Mouse (Mus musculus): ENCODE data around the gene Brd4. TPM values are rescaled to one million over a fixed set of nuclear protein-coding genes. Genes with fewer than 3 reads are reported as not detected.

Brd4 gene
- polyA plus RNA-seq, 1 experiment from 2014 or later: 82.2 TPM

- Histone ChIP-seq H3K27me3 (ENCODE audit: control insufficient read depth, insufficient read depth, low read length) (no peaks in the 10 kb centered on the region), H3K4me3 (ENCODE audit: low read depth, low read length) (no peak overlapping the region), H3K27ac (ENCODE audit: low read depth, low read length) (no peak overlapping the region), H3K9me3 (ENCODE audit: control insufficient read depth, low read length) (no peaks in the 10 kb centered on the region), H3K4me2 (ENCODE audit: low read depth, low read length) (no peak overlapping the region), H3K36me3 (ENCODE audit: control insufficient read depth, insufficient read depth, low read length) (no peaks in the 10 kb centered on the region), H3K4me1 (ENCODE audit: control insufficient read depth, insufficient read depth, low read length) (peaks cover 13% of the 10 kb centered on the region; the same call in 1 of the 2 replicates), H3K9ac (replicated peaks; ENCODE audit: low read depth, low read length) (no peak overlapping the region)
- no peak for ATAC-seq (ENCODE audit: low read depth)
These were observed 119.7 kb downstream of the Brd4 start for GRCm38 (mm10) chr17:32164780-32165179.

DNA sequence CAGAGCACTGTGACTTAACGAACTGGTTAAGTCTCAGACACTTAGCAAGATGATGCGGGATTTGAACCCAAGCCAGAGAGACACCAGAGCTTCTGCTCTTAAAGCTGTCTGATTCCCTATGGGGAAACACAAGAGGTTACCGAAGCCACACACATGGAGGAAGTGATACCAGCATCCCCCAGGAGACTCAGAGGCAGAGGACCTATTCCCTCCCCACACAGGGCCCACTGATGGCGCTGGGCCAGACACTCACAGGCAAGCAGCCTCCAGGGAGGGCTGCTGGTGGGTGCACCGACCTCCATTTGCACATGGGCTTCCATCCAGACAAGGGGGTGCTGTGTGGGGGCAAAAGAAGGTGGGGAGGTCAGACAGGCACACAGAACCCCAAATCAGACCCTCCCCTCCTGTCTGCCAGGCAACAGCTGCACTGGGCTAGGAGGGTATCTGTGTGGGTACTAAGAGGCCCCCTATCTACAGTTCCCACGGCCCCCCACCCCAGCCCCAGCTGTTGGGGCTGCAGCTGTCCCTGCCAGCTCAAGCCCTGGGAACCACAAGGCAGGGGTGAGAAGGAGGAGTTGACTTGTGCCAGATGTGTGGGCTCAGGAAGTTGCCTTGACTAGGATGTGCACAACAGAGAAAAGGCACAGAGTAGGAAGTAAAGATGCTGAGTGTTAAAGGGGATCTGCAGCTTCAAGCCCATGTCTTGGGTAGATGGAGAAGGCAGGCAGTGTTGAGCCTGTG is 120.4 kb downstream of the Brd4 start:
- no peak overlapping the region for H3K4me3 ChIP-seq (ENCODE audit: low read depth, low read length)
- no peak overlapping the region for H3K9ac ChIP-seq (replicated peaks; ENCODE audit: low read depth, low read length)
- peak overlapping the region; percentile 9; the same call in 1 of the 2 replicates for H3K4me2 ChIP-seq (ENCODE audit: low read depth, low read length)
- no peaks in the 10 kb centered on the region for H3K9me3 ChIP-seq (ENCODE audit: control insufficient read depth, low read length)
- no peak overlapping the region for H3K27ac ChIP-seq (ENCODE audit: low read depth, low read length)
- no peak for ATAC-seq (ENCODE audit: low read depth)
- H3K27me3 ChIP-seq (ENCODE audit: control insufficient read depth, insufficient read depth, low read length): no peaks in the 10 kb centered on the region
- WGBS: 51% methylated on average over 6 of the region's 6 CpGs
- H3K4me1 ChIP-seq (ENCODE audit: control insufficient read depth, insufficient read depth, low read length): peaks cover 13% of the 10 kb centered on the region; the same call in 1 of the 2 replicates
- H3K36me3 ChIP-seq (ENCODE audit: control insufficient read depth, insufficient read depth, low read length): no peaks in the 10 kb centered on the region

- H3K27ac ChIP-seq (ENCODE audit: low read depth, low read length): no peak overlapping the region
- H3K4me1 ChIP-seq (ENCODE audit: control insufficient read depth, insufficient read depth, low read length): peaks cover 13% of the 10 kb centered on the region; the same call in 1 of the 2 replicates
- H3K27me3 ChIP-seq (ENCODE audit: control insufficient read depth, insufficient read depth, low read length): no peaks in the 10 kb centered on the region
- H3K9me3 ChIP-seq (ENCODE audit: control insufficient read depth, low read length): no peaks in the 10 kb centered on the region
- peak overlapping the region; percentile 52 for H3K4me3 ChIP-seq (ENCODE audit: low read depth, low read length)
- peak overlapping the region; percentile 66 for H3K9ac ChIP-seq (replicated peaks; ENCODE audit: low read depth, low read length)
- WGBS: 2% methylated on average over 58 of the region's 58 CpGs
- ATAC-seq (ENCODE audit: low read depth): peak; percentile 28
- no peaks in the 10 kb centered on the region for H3K36me3 ChIP-seq (ENCODE audit: control insufficient read depth, insufficient read depth, low read length)
- H3K4me2 ChIP-seq (ENCODE audit: low read depth, low read length): peak overlapping the region; percentile 89
These were observed 122.2 kb downstream of the Brd4 start for GRCm38 (mm10) chr17:32162112-32162850.

GRCm38 (mm10) chr17:32160882-32161281 is 123.6 kb downstream of the Brd4 start:
- ATAC-seq (ENCODE audit: low read depth): no peak
- Histone ChIP-seq H3K4me2 (ENCODE audit: low read depth, low read length) (no peak overlapping the region), H3K4me3 (ENCODE audit: low read depth, low read length) (no peak overlapping the region), H3K9me3 (ENCODE audit: control insufficient read depth, low read length) (no peaks in the 10 kb centered on the region), H3K4me1 (ENCODE audit: control insufficient read depth, insufficient read depth, low read length) (peaks cover 6% of the 10 kb centered on the region; the same call in 1 of the 2 replicates), H3K9ac (replicated peaks; ENCODE audit: low read depth, low read length) (no peak overlapping the region), H3K27ac (ENCODE audit: low read depth, low read length) (no peak overlapping the region), H3K27me3 (ENCODE audit: control insufficient read depth, insufficient read depth, low read length) (no peaks in the 10 kb centered on the region), H3K36me3 (ENCODE audit: control insufficient read depth, insufficient read depth, low read length) (no peaks in the 10 kb centered on the region)
- WGBS: 81% methylated on average over 4 of the region's 4 CpGs

GRCm38 (mm10) chr17:32158841-32159240 is 125.7 kb downstream of the Brd4 start:
- no peak for ATAC-seq (ENCODE audit: low read depth)
- H3K4me1 ChIP-seq (ENCODE audit: control insufficient read depth, insufficient read depth, low read length): no peaks in the 10 kb centered on the region; the same call in 1 of the 2 replicates
- H3K9ac ChIP-seq (replicated peaks; ENCODE audit: low read depth, low read length): no peak overlapping the region
- no peak overlapping the region for H3K4me2 ChIP-seq (ENCODE audit: low read depth, low read length)
- H3K27ac ChIP-seq (ENCODE audit: low read depth, low read length): no peak overlapping the region
- WGBS: 93% methylated on average over 13 of the region's 13 CpGs
- H3K36me3 ChIP-seq (ENCODE audit: control insufficient read depth, insufficient read depth, low read length): no peaks in the 10 kb centered on the region
- no peaks in the 10 kb centered on the region for H3K27me3 ChIP-seq (ENCODE audit: control insufficient read depth, insufficient read depth, low read length)
- H3K4me3 ChIP-seq (ENCODE audit: low read depth, low read length): no peak overlapping the region
- no peaks in the 10 kb centered on the region for H3K9me3 ChIP-seq (ENCODE audit: control insufficient read depth, low read length)

DNA sequence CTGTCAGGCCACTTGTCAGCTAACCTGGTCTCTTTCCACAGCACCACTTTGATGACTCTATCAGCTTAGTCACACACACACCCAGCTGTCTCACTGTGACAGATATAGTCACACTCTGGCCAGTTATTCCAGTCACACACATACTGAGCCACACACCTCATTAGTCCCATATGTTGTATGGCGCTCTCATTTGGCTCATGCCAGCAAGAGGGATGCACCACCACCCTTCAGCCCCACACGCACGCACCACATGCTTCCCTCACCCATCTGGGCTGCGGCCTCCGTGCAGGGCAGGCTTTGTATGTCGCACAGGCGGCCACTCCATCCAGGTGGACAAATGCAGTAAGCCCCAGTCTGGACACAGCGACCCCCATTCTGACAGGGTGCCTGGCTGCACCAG is 137.8 kb downstream of the Brd4 start:
- 82% methylated on average over 8 of the region's 8 CpGs for WGBS
- no peak overlapping the region for H3K4me3 ChIP-seq (ENCODE audit: low read depth, low read length)
- no peak overlapping the region for H3K9ac ChIP-seq (replicated peaks; ENCODE audit: low read depth, low read length)
- no peak overlapping the region for H3K27ac ChIP-seq (ENCODE audit: low read depth, low read length)
- no peaks in the 10 kb centered on the region for H3K36me3 ChIP-seq (ENCODE audit: control insufficient read depth, insufficient read depth, low read length)
- ATAC-seq (ENCODE audit: low read depth): no peak
- no peak overlapping the region for H3K4me2 ChIP-seq (ENCODE audit: low read depth, low read length)
- H3K27me3 ChIP-seq (ENCODE audit: control insufficient read depth, insufficient read depth, low read length): no peaks in the 10 kb centered on the region
- H3K4me1 ChIP-seq (ENCODE audit: control insufficient read depth, insufficient read depth, low read length): no peaks in the 10 kb centered on the region
- H3K9me3 ChIP-seq (ENCODE audit: control insufficient read depth, low read length): no peaks in the 10 kb centered on the region

Other genes starting within 250 kb of the Brd4 start
- 30.1 and 40.8 TPM in 2 replicates for gene Rrp1b, start 248.6 kb downstream of the Brd4 start, polyA plus RNA-seq (2014; fragmentation: Nextera tagmentation; extraction: Ambion mirVana)
- gene Hsf2bp, start 248.4 kb downstream of the Brd4 start, polyA plus RNA-seq (2014; fragmentation: Nextera tagmentation; extraction: Ambion mirVana): 0.52 and 1.1 TPM in 2 replicates
- 8.0 and 8.3 TPM in 2 replicates for gene Notch3, start 117.9 kb downstream of the Brd4 start, polyA plus RNA-seq (2014; fragmentation: Nextera tagmentation; extraction: Ambion mirVana)
- 0.33 and 0.46 TPM in 2 replicates for gene Ephx3, start 95.2 kb downstream of the Brd4 start, polyA plus RNA-seq (2014; fragmentation: Nextera tagmentation; extraction: Ambion mirVana)
- gene Akap8, start 36.5 kb upstream of the Brd4 start, polyA plus RNA-seq (2014; fragmentation: Nextera tagmentation; extraction: Ambion mirVana): 58.4 and 67.0 TPM in 2 replicates
- gene Akap8l, start 65.9 kb upstream of the Brd4 start, polyA plus RNA-seq (2014; fragmentation: Nextera tagmentation; extraction: Ambion mirVana): 123 and 158 TPM in 2 replicates
- 46.2 and 46.8 TPM in 2 replicates for gene Wiz, start 104.7 kb upstream of the Brd4 start, polyA plus RNA-seq (2014; fragmentation: Nextera tagmentation; extraction: Ambion mirVana)
- gene Rasal3, start 118.9 kb upstream of the Brd4 start, polyA plus RNA-seq (2014; fragmentation: Nextera tagmentation; extraction: Ambion mirVana): 0.41 and 0.42 TPM in 2 replicates
- gene Pglyrp2, start 139.4 kb upstream of the Brd4 start, polyA plus RNA-seq (2014; fragmentation: Nextera tagmentation; extraction: Ambion mirVana): not detected in 2 replicates
- gene Cyp4f39, start 168.0 kb upstream of the Brd4 start, polyA plus RNA-seq (2014; fragmentation: Nextera tagmentation; extraction: Ambion mirVana): 0.79 and 0.92 TPM in 2 replicates
- 12.1 and 13.1 TPM in 2 replicates for gene Cyp4f17, start 221.3 kb upstream of the Brd4 start, polyA plus RNA-seq (2014; fragmentation: Nextera tagmentation; extraction: Ambion mirVana)